Mouse (Mus musculus) G1E (cell line): ENCODE measurements at regions not wholly inside any gene's neighbourhood (a gene's known extent, or its start where the extent isn't known, plus 50 kb on each side); places are given as distances from the start of the nearest gene placed in this dataset.

Source experiments
- ATAC-seq: 2 replicates; pipeline ENCODE4 v1.8.0; 2016; ENCODE audit warnings: mild to moderate bottlenecking; ENCODE audit not compliant: insufficient number of reproducible peaks, poor library complexity, low FRiP score, severe bottlenecking; ENCODE audit errors: extremely low read depth
- DNase-seq: peaks from one replicate; pipeline ENCODE4 v3.0.0; 2012; ENCODE audit warnings: low spot score
- H3K27me3 ChIP-seq: 2 replicates; pipeline ENCODE4 v1.6.1; 2012; ENCODE audit warnings: mild to moderate bottlenecking, low read length, inconsistent platforms; ENCODE audit not compliant: insufficient read depth
- H3K36me3 ChIP-seq: replicated peaks from 2 replicates; pipeline ENCODE3; 2012; ENCODE audit warnings: mild to moderate bottlenecking, inconsistent platforms
- H3K4me1 ChIP-seq: 2 replicates; pipeline ENCODE4 v1.6.1; 2012; ENCODE audit warnings: low read depth, low read length, inconsistent platforms, mixed read lengths; ENCODE audit not compliant: insufficient read depth
- H3K4me3 ChIP-seq: 2 replicates; pipeline ENCODE4 v1.5.1; 2012; ENCODE audit warnings: low read depth, mild to moderate bottlenecking, inconsistent platforms, low read length, moderate library complexity, mixed read lengths
- H3K9me3 ChIP-seq: replicated peaks from 2 replicates; pipeline ENCODE4 v1.6.1; 2012; ENCODE audit warnings: inconsistent platforms
- CTCF ChIP-seq: IDR thresholded peaks from 2 replicates; pipeline ENCODE4 v1.5.1; 2012; ENCODE audit warnings: low read depth, low read length, inconsistent platforms, mixed read lengths
- GATA1 ChIP-seq: IDR thresholded peaks from 2 replicates; pipeline ENCODE4 v1.6.1; 2012; ENCODE audit warnings: borderline replicate concordance, low read length, inconsistent platforms, mixed read lengths
- GATA2 ChIP-seq: IDR thresholded peaks from 2 replicates; pipeline ENCODE4 v1.6.1; 2012; ENCODE audit warnings: low read depth, low read length, inconsistent platforms, borderline replicate concordance
- POLR2AphosphoS5 ChIP-seq: IDR thresholded peaks from 2 replicates; pipeline ENCODE4 v1.6.1; 2012; ENCODE audit warnings: low read depth, low read length, inconsistent platforms; ENCODE audit not compliant: insufficient replicate concordance
- TAL1 ChIP-seq: conservative IDR thresholded peaks from 2 replicates; pipeline ENCODE4 v1.6.1; 2012; ENCODE audit warnings: low read depth, low read length, inconsistent platforms, mixed read lengths

GRCm38 (mm10) chr1:57712916-57713503, 61.0 kb upstream of the Spats2l start:
- Histone ChIP-seq H3K9me3 (no peaks in the 10 kb centered on the region), H3K36me3 (no peaks in the 10 kb centered on the region), H3K4me1 (no peaks in the 10 kb centered on the region), H3K4me3 (no peak overlapping the region), H3K27me3 (no peaks in the 10 kb centered on the region; the same call in 1 of the 2 replicates)
- DNase-seq, result no peak
- ATAC-seq, result no peak
- no peak for TF ChIP-seq TAL1

- TF ChIP-seq CTCF (no peak), GATA2 (no peak), POLR2AphosphoS5 (no peak), GATA1 (no peak), TAL1 (no peak)
- DNase-seq (no peak), ATAC-seq (no peak)
- Histone ChIP-seq H3K4me1 (no peaks in the 10 kb centered on the region), H3K27me3 (no peaks in the 10 kb centered on the region; the same call in 1 of the 2 replicates), H3K36me3 (no peaks in the 10 kb centered on the region), H3K4me3 (no peak overlapping the region), H3K9me3 (no peaks in the 10 kb centered on the region)
Observed at GRCm38 (mm10) chr1:57717139-57717800, 56.7 kb upstream of the Spats2l start.

GRCm38 (mm10) chr1:57718409-57718808, 55.6 kb upstream of the Spats2l start:
- H3K27me3 ChIP-seq, result no peaks in the 10 kb centered on the region; the same call in 1 of the 2 replicates
- TF ChIP-seq TAL1 (no peak), GATA1 (no peak), CTCF (no peak), POLR2AphosphoS5 (no peak), GATA2 (no peak)
- no peak for DNase-seq
- no peaks in the 10 kb centered on the region for H3K4me1 ChIP-seq
- no peaks in the 10 kb centered on the region for H3K36me3 ChIP-seq
- H3K4me3 ChIP-seq, result no peak overlapping the region
- no peak for ATAC-seq
- no peaks in the 10 kb centered on the region for H3K9me3 ChIP-seq
